Mouse (Mus musculus) spleen, embryonic (tissue): ENCODE results near the gene Gm38392.

Experiments
- CTCF ChIA-PET: fragments of 350-600 bp; sonication (Branson Sonifier 250); formaldehyde crosslinking; loops from one replicate; lab custom pipeline; 2022; lab: Charles Lee

The Gm38392 gene

DNA sequence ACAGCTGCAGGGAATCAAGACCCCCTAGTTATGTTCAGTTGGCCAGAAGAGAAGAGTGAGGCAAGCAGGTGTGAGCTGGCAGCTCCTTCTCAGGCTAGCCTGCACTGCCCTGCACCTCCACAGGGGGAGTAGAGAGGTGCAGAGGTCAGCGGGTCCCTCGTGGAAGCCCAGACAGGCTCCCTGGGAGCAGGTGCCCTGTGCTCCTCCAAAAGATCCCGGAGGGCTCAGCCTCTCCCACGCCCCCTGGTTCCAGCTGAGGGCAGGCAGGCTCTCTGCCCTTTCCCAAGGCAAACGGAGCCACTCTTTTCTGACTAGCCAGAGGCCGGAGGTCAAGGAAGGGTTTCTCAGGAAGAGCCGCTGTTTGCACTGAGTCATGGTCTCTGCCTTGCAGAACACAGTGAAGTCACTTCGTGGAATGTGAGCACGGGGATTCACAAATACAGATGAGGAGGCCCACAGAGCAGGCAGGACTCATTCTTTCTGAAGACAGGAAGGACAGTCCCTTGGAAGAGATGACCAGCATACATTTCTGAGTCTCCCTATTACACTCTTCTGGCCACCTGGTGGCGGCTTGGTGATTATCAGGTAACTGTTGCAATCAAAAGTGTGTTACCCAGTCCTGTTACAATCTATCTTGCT, 49.3 kb downstream of the Gm38392 start:
- CTCF ChIA-PET = interaction anchor here (0.6 to 2.2 kb wide), 4 partner anchors 19 to 52 kb away, joined by 3 to 6 read pairs (median 5); no protein-coding TSS in a partner anchor

DNA sequence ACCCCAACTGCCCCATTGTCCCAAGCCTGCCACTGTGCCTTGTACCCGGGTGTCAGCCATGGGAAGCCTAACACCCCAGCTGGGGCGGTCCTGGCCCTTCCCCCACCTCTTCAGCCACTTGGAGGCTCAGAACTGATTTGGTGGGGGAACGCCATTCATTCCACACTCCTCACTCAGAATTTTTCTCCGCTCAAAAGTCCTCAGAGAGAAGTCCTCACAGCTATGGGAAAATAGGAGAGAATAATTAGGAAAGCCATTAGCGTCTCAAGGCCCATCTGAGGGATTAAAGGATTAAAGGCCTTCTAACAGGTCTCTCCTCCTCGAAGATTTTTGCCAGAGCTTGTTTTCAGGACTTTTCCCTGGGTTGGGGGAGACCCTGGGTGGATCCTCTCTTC, 49.9 kb downstream of the Gm38392 start:
- CTCF ChIA-PET = interaction anchor here (2.2 kb wide), 1 partner anchor 45 kb away, joined by 6 read pairs; no protein-coding TSS in a partner anchor

GRCm38 (mm10) chr3:88235616-88236015, 51.4 kb downstream of the Gm38392 start:
- CTCF ChIA-PET = interaction anchor here (2.2 kb wide), 1 partner anchor 43 kb away, joined by 6 read pairs; no protein-coding TSS in a partner anchor

DNA sequence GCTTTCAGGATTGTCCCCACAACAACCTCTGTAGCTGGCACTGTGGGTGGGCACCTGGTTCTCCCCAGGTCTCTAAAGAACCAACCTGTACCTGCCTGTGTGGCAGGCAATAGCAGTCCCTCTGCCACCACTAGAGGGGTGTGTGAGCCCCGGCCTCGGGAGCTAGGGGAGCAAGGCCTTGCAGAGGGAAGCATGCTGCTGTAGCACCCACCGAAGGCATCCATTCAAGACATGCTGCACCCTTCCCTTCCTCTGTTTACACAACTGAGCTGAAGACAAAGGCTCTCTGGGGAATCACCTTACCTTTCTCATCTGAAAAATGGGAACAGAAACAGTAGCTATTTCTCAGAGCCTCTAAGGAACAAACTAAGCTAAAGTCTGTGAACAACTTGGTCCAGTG, 51.8 kb downstream of the Gm38392 start:
- CTCF ChIA-PET = interaction anchor here (2.2 kb wide), 1 partner anchor 43 kb away, joined by 6 read pairs; no protein-coding TSS in a partner anchor

GRCm38 (mm10) chr3:88234041-88234440, 53.0 kb downstream of the Gm38392 start:
- CTCF ChIA-PET = interaction anchor here (0.6 to 0.7 kb wide), 2 partner anchors 26 to 421 kb away, joined by 3 read pairs; no protein-coding TSS in a partner anchor

DNA sequence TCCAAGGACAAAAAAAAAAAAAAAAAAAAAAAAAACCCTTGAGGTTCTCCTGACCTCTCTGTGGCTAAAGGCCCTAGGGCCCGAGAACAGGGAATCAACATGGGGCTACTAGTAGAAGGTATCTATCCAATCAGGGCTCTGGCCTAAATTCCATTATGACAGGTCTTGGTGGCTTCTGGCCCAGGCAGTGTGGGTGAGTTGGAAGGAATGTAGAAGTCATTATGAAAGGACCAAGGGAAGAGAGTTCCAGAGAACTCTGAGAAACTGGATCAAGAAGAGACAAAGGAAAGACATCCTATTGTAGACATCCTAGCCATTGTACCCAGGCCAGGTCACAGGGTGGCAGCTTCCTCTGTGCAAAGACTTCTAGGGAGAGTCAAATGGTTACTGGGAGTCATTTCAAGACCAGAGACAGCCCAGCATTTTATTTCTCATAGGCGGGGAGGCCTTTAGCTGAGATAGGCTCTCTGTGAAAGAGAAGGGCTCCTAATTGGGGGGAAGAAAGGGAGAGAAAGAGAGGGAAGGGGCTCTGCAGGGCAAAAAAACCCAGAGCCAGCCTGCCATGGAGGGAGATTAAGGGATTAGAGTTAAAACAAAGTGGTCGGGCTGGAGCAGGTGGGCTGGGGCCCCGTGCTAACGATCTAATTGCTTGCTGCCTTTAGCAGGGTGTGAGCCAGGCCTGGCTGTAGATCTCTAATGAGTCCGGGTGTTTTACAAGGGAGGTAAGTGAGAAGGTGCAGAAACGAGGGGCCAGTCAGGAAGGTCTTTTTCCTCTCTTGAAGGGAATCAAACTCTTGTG, 54.0 kb downstream of the Gm38392 start:
- CTCF ChIA-PET = interaction anchor here (0.6 kb wide), 1 partner anchor 8 kb away, joined by 3 read pairs; no protein-coding TSS in a partner anchor

GRCm38 (mm10) chr3:88232301-88232702, 54.7 kb downstream of the Gm38392 start:
- CTCF ChIA-PET = interaction anchor here (0.6 kb wide), 1 partner anchor 9 kb away, joined by 3 read pairs; no protein-coding TSS in a partner anchor

DNA sequence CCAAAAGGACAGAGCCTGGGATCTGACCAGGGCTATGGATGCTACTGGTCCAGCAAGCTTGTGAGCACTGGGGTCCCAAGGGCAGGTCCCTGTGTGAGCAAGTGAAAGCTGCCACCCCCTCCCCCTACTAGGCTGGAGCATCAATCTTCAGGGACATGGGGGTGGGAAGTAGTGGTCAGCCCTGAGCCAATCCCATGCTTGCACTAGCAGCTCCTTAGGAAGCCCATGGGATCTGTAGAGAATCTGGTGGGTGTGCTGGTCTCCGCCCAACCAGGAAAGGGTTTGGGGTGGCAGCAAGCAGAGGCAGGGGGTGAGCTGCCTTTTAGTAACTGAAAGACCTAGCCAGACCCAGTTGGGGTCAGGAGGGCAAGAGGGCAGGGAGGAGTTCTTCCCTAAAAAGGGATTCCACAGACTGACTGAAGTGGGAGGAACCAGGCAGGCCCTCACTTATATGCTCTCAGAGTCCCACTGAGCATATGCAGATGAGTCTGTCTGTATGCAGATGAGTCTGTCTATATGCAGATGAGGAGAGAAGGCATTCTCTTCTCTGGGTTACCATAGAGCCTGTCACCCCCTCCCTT, 55.9 kb downstream of the Gm38392 start:
- CTCF ChIA-PET = no interaction called here

GRCm38 (mm10) chr3:88230262-88231047, 56.6 kb downstream of the Gm38392 start:
- CTCF ChIA-PET = no interaction called here

DNA sequence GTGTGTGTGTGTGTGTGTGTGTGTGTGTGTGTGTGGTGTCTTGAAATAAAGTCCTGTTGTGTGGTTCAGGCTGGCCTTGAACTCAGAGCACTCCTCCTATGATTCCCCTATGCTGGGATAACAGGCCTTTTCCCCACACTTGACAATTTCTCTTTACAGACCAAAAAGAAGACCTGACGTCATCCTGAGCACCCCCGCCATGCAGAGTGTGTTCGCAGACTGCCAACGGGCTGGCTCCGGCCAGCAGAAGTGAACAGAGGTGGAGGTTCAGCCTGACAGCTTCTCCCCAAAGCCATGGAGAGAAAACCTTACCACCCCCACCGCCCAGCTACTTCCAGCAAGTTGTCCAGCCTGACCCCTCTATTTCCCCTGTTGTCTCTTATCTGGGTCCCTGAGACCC, 57.5 kb downstream of the Gm38392 start:
- CTCF ChIA-PET = no interaction called here

- CTCF ChIA-PET = interaction anchor here (0.5 to 0.9 kb wide), 2 partner anchors 43 to 47 kb away, joined by 3 to 23 read pairs; no protein-coding TSS in a partner anchor
Measured at GRCm38 (mm10) chr3:88228906-88229305, 58.1 kb downstream of the Gm38392 start.

DNA sequence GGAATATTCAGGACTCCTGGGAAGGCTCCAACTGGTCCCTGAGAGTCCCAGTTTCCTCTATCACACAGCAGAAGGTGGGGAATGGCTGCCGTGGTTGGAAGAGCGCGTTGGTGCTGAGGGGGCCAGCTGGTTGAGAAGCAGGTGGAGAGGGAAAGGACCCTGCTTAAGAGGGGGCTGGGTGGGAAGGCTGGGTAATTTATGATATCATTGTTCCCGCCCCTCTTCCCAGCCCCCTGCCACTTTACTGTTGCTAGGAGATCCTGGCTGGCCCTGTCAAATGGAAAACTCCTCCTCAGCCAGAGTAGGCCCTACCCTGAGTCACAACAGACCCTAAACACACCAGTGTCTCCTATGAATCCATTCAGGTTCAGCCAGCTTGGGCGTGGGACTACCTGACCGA, 59.0 kb downstream of the Gm38392 start:
- CTCF ChIA-PET = interaction anchor here (0.9 kb wide), 1 partner anchor 46 kb away, joined by 23 read pairs; no protein-coding TSS in a partner anchor

- CTCF ChIA-PET = no interaction called here
Measured at GRCm38 (mm10) chr3:88227260-88227659, 59.8 kb downstream of the Gm38392 start.

- CTCF ChIA-PET = no interaction called here
Measured at GRCm38 (mm10) chr3:88226101-88226845, 60.7 kb downstream of the Gm38392 start.

GRCm38 (mm10) chr3:88224929-88225328, 62.1 kb downstream of the Gm38392 start:
- CTCF ChIA-PET = no interaction called here

DNA sequence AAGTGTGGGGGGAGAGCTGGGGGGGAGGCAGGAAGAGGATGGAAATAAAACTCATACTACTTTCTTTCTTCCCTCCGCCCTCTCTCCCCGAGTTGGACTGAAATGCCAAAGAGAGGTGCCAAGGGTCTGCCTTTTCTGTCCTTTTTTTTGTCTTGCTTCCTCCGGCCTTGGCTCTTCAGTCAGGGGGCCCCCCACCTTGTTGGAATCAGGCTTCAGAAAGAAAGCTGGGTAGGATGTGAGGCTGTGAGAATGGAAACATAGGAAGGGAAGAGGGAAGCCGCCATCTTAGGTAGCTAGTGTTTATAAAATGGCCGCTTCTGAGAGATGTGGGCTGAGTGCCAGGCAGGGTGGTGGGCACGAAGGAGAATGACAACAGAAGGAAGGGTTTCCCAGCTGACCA, 64.6 kb downstream of the Gm38392 start:
- CTCF ChIA-PET = no interaction called here

- CTCF ChIA-PET = no interaction called here
Measured at GRCm38 (mm10) chr3:88221519-88222390, 65.3 kb downstream of the Gm38392 start.

GRCm38 (mm10) chr3:88220842-88221241, 66.2 kb downstream of the Gm38392 start:
- CTCF ChIA-PET = no interaction called here

GRCm38 (mm10) chr3:88219940-88220339, 67.1 kb downstream of the Gm38392 start:
- CTCF ChIA-PET = interaction anchor here (0.8 kb wide), 1 partner anchor 10 kb away, joined by 3 read pairs; no protein-coding TSS in a partner anchor
